Comparison of ENCODE assay signal across 9 mouse cellular contexts in the genomic region with DNA sequence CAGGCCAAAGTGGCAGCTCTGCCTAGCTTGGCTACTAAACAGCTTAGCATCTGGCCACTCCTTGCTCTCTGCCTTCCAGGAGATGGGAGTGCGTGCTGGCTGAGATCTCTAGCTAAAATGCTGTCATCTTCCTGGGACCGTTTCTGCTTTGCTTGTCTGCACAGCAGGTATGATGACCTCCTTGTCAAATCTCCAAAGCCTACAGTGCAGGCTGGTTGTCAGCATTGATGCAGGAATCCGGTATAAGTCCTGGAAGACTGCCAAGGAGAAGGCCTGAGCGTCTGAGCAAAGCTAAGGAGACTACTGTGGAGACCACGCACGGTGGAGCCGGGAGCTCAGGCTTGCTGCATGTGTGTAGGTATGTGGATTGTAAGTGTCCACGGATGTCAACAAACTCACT. TPM values are rescaled to one million over a fixed set of nuclear protein-coding genes. Genes with fewer than 3 reads are reported as not detected.
A peak's percentile ranks its signal among the peaks of the same experiment; 100 is the strongest.
DNase-seq lines count a peak whose midpoint lies in the region; TF ChIP-seq lines count a peak whose summit lies in the region.
"Had no signal": no experiment of that assay in that cellular context is flagged by ENCODE, and none has a peak within 500 bp of the region (broad histone marks: within the 10 kb centered on the region; RNA-seq: fewer than 3 reads in every experiment).

A gene (plus strand): TSS at position 173 of the 400 bp plus-strand sequence.

- DNase-seq in cerebellum, postnatal 10 days = peak; percentile 67 to 73
- DNase-seq in cerebellum, adult 11 months = no peak
- DNase-seq in retina, postnatal 1 day = peak; percentile 5
- no peak for DNase-seq in retina, embryonic 14.5 days (ENCODE audit: low spot score)
- no peak for DNase-seq in limb, embryonic 10.5 days (ENCODE audit: low spot score)
- DNase-seq in right cerebral cortex, adult 2 months (ENCODE audit: low spot score in 2 of 2) = no peak
- no peak for DNase-seq in right cerebral cortex, postnatal 14 days
- DNase-seq: gastrocnemius, postnatal 36 days had no signal

- H3K4me1 ChIP-seq in limb, embryonic 10.5 days = no peaks in the 10 kb centered on the region
- no peaks in the 10 kb centered on the region for H3K4me1 ChIP-seq in olfactory bulb, adult 2 months (ENCODE audit: control insufficient read depth, insufficient read depth, low read length)

- no peaks in the 10 kb centered on the region for H3K27me3 ChIP-seq in limb, embryonic 10.5 days (ENCODE audit: low read depth, poor library complexity, severe bottlenecking)

- H3K9me3 ChIP-seq in limb, embryonic 10.5 days (replicated peaks) = no peaks in the 10 kb centered on the region

- WGBS in limb, embryonic 10.5 days = 84% methylated on average over 8 of the region's 8 CpGs
- WGBS in olfactory bulb, adult 2 months = 65% methylated on average over 8 of the region's 8 CpGs

- no peak within 1 kb of the TSS for H3K27ac ChIP-seq in limb, embryonic 10.5 days
- no peak within 1 kb of the TSS for H3K27ac ChIP-seq in olfactory bulb, adult 2 months (ENCODE audit: insufficient read depth, low read depth, low read length)

- peaks cover 6% of the 10 kb centered on the region; the same call in 1 of the 2 replicates for H3K36me3 ChIP-seq in limb, embryonic 10.5 days

- H3K4me3 ChIP-seq in limb, embryonic 10.5 days = no peak within 1 kb of the TSS
- H3K4me3 ChIP-seq in olfactory bulb, adult 2 months (ENCODE audit: insufficient read depth, low read depth, low read length) = no peak within 1 kb of the TSS

- TF ChIP-seq POLR2A in olfactory bulb, adult 2 months (IDR thresholded peaks at IDR 0.05; ENCODE audit: insufficient read depth, low read depth, low read length) = no peak

- no peak for TF ChIP-seq CTCF in olfactory bulb, adult 2 months (IDR thresholded peaks at IDR 0.05; ENCODE audit: insufficient read depth, low read depth, low read length)

RNA-seq across cellular contexts. Expression of the gene that starts here (rescaled TPM):
- polyA plus RNA-seq in limb, embryonic 10.5 days (2016; fragmentation: Nextera tagmentation; extraction: Ambion mirVana) = 24.4 and 24.9 TPM in 2 replicates
- polyA plus RNA-seq in olfactory bulb, adult 2 months (2012; ENCODE audit: insufficient read depth, insufficient read length, low replicate concordance, missing spikeins) = not detected in 2 replicates

Comparison
In these comparisons a context has a peak if more than half of its experiments do, and no peak if none do; other contexts are left out.
1. DNase-seq: peak in cerebellum, postnatal 10 days (2 of 2) and retina, postnatal 1 day (single experiment); none in cerebellum, adult 11 months (single experiment), retina, embryonic 14.5 days (single experiment), limb, embryonic 10.5 days (single experiment), right cerebral cortex, adult 2 months (0 of 2) and right cerebral cortex, postnatal 14 days (single experiment).